Mouse (Mus musculus): Measurements from ENCODE around the gene Efhd2.
A peak's percentile ranks its signal among the peaks of the same experiment; 100 is the strongest.

The Efhd2 gene

GRCm38 (mm10) chr4:141857422-141857930 lies 17.2 kb downstream of the Efhd2 start:
- peak; percentile 89 for DNase-seq

- peak; percentile 62 for DNase-seq
Observed at GRCm38 (mm10) chr4:141853437-141853836, 21.3 kb downstream of the Efhd2 start.

- no peak for DNase-seq
Observed at GRCm38 (mm10) chr4:141845999-141846398, 28.7 kb downstream of the Efhd2 start, which contains the start of gene Ctrc. Gene Ctrc, minus strand, starts transcription at chr4:141846359.

GRCm38 (mm10) chr4:141834536-141835095 lies 40.1 kb downstream of the Efhd2 start:
- DNase-seq, result no peak

GRCm38 (mm10) chr4:141833911-141834310 lies 40.8 kb downstream of the Efhd2 start:
- no peak for DNase-seq

GRCm38 (mm10) chr4:141831361-141831760 lies 43.4 kb downstream of the Efhd2 start:
- no peak for DNase-seq

GRCm38 (mm10) chr4:141830381-141830780 lies 44.3 kb downstream of the Efhd2 start:
- no peak for DNase-seq

- DNase-seq, result no peak
Observed at GRCm38 (mm10) chr4:141828177-141828576, 46.5 kb downstream of the Efhd2 start.

- no peak for DNase-seq
Observed at GRCm38 (mm10) chr4:141827401-141827800, 47.3 kb downstream of the Efhd2 start.

- DNase-seq, result no peak
Observed at GRCm38 (mm10) chr4:141826060-141826459, 48.7 kb downstream of the Efhd2 start, which contains the start of gene Cela2a. Gene Cela2a, minus strand, starts transcription at chr4:141826160.

GRCm38 (mm10) chr4:141822979-141823378 lies 51.7 kb downstream of the Efhd2 start:
- DNase-seq, result peak; percentile 60

GRCm38 (mm10) chr4:141822089-141822488 lies 52.6 kb downstream of the Efhd2 start:
- peak; percentile 49 for DNase-seq

- no peak for DNase-seq
Observed at GRCm38 (mm10) chr4:141821178-141821577, 53.5 kb downstream of the Efhd2 start.

GRCm38 (mm10) chr4:141819316-141819715 lies 55.4 kb downstream of the Efhd2 start:
- no peak for DNase-seq

- no peak for DNase-seq
Observed at GRCm38 (mm10) chr4:141818861-141819260, 55.9 kb downstream of the Efhd2 start.

- DNase-seq, result no peak
Observed at GRCm38 (mm10) chr4:141817706-141818105, 57.0 kb downstream of the Efhd2 start.

- DNase-seq, result no peak
Observed at GRCm38 (mm10) chr4:141816776-141817655, 57.7 kb downstream of the Efhd2 start.

- DNase-seq, result no peak
Observed at GRCm38 (mm10) chr4:141816267-141816666, 58.5 kb downstream of the Efhd2 start.

- no peak for DNase-seq
Observed at GRCm38 (mm10) chr4:141811375-141811774, 63.3 kb downstream of the Efhd2 start.

- DNase-seq, result no peak
Observed at GRCm38 (mm10) chr4:141810975-141811374, 63.7 kb downstream of the Efhd2 start.

GRCm38 (mm10) chr4:141809850-141810464 lies 64.8 kb downstream of the Efhd2 start:
- peak; percentile 29 for DNase-seq
